ENCODE assay signal across 21 mouse cellular contexts in the genomic region with DNA sequence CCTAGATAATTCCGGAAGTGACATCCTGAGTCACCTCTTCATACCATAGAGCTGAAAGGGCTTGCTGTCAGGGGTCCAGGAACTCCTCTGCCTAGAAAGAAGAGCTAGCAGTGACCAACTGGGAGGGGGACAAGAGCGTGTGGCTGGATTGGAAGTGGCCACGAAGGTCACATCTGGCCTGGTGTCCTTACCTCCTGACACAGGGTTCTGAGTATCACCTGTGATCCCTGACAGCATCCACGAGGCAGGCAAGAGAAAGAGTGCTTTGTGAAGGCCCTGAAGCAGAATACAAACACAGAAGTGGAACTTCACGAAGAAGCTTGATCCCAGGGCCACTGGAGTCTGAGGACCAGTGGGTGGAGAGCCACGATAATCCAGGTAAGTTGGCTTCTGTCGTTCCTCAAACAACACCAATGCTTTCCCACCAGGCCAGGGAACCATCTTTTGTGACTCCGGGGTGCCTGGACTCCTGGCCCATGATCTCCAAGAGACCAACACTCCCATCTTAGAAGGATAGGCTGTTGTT. TPM values are rescaled to one million over a fixed set of nuclear protein-coding genes. Genes with fewer than 3 reads are reported as not detected.
DNase-seq lines count a peak whose midpoint lies in the region; TF ChIP-seq lines count a peak whose summit lies in the region.
"Not testable (repeated sequence)": the region's sequence is repeated elsewhere in the genome, so short reads cannot be mapped to it uniquely, and the experiment has no call there.
"Had no signal": no experiment of that assay in that cellular context is flagged by ENCODE, and none has a peak within 500 bp of the region (broad histone marks: within the 10 kb centered on the region; RNA-seq: fewer than 3 reads in every experiment).

A gene (plus strand): TSS at position 51 of the 526 bp plus-strand sequence.

- not testable (repeated sequence) for H3K9ac ChIP-seq in CH12.LX (ENCODE audit: insufficient read depth, low read depth)

- dilution Hi-C loops in CH12.LX (cut with MboI; ENCODE audit: extremely low pct_ligation_motif_present, extremely low pct_unique_long_range_greater_than_20kb, low sequenced_read_pairs), result not testable (repeated sequence)

- not testable (repeated sequence) for H3K4me1 ChIP-seq in CH12.LX (ENCODE audit: control insufficient read depth in 1 of 2, insufficient read depth in 2 of 2); testis, adult 2 months (ENCODE audit: control insufficient read depth, insufficient read depth, low read length)

- peak within 1 kb of the TSS in 2 of 3 experiments; percentile 35 to 64 for H3K4me3 ChIP-seq in CH12.LX (replicated peaks in 1 of 3; ENCODE audit: low read depth in 2 of 3, low read length in 2 of 3, poor library complexity in 1 of 3)
- peak within 1 kb of the TSS; percentile 73 for H3K4me3 ChIP-seq in testis, adult 2 months (ENCODE audit: control insufficient read depth, low read depth, low read length)

- not testable (repeated sequence) for TF ChIP-seq CTCF in CH12.LX (conservative IDR thresholded peaks at IDR 0.05 in 1 of 2, IDR thresholded peaks at IDR 0.05 in 1 of 2; ENCODE audit: low read depth in 2 of 2, low read length in 2 of 2); testis, adult 2 months (IDR thresholded peaks at IDR 0.05; ENCODE audit: control insufficient read depth, insufficient read depth, insufficient replicate concordance, low read depth, low read length)

- H3K36me3 ChIP-seq in CH12.LX (replicated peaks in 1 of 2; ENCODE audit: control insufficient read depth in 1 of 2, insufficient read depth in 1 of 2, low read length in 1 of 2); testis, adult 2 months (ENCODE audit: control insufficient read depth, insufficient read depth, low read length): not testable (repeated sequence)

- TF ChIP-seq EP300 in CH12.LX (IDR thresholded peaks at IDR 0.05; ENCODE audit: low read length), result not testable (repeated sequence)

- not testable (repeated sequence) for TF ChIP-seq RAD21 in CH12.LX (IDR thresholded peaks at IDR 0.05; ENCODE audit: low read depth, low read length)

- not testable (repeated sequence) for TF ChIP-seq POLR2A in CH12.LX (IDR thresholded peaks at IDR 0.05; ENCODE audit: low read depth, low read length); testis, adult 2 months (IDR thresholded peaks at IDR 0.05; ENCODE audit: control insufficient read depth, low read depth, low read length)

- H3K27me3 ChIP-seq in CH12.LX (replicated peaks); testis, adult 2 months (ENCODE audit: control insufficient read depth, insufficient read depth, low read length): not testable (repeated sequence)

- not testable (repeated sequence) for DNase-seq in CH12.LX (ENCODE audit: extremely low read depth)
- DNase-seq in cerebellum, postnatal 4 days (ENCODE audit: low spot score in 2 of 2), result peak; percentile 32 to 61
- DNase-seq in gastrocnemius, postnatal 25 days, result peak; percentile 34
- DNase-seq in kidney, adult 11 months, result peak; percentile 31
- DNase-seq in lung, postnatal 10 days, result peak; percentile 26
- DNase-seq in urinary bladder, postnatal 10 days (ENCODE audit: low spot score), result peak; percentile 47

- in situ Hi-C loops in CH12.LX (cut with MboI; ENCODE audit: low pct_ligation_motif_present, low pct_unique_long_range_greater_than_20kb, low sequenced_read_pairs), result not testable (repeated sequence)

- H3K79me2 ChIP-seq in CH12.LX (replicated peaks; ENCODE audit: control insufficient read depth, extremely low read depth, insufficient read depth, poor library complexity, severe bottlenecking), result not testable (repeated sequence)

- not testable (repeated sequence) for H3K4me2 ChIP-seq in CH12.LX (ENCODE audit: insufficient read depth, low read depth, poor library complexity, severe bottlenecking)

- not testable (repeated sequence) for H3K27ac ChIP-seq in CH12.LX (ENCODE audit: insufficient read depth, low read depth); testis, adult 2 months (ENCODE audit: control insufficient read depth, insufficient read depth, low read depth, low read length)

- H3K9me3 ChIP-seq in CH12.LX (replicated peaks; ENCODE audit: low read length), result peaks cover 10% of the 10 kb centered on the region

RNA-seq across cellular contexts. Expression of the gene that starts here (rescaled TPM):
- total RNA-seq in CH12.LX (2012; rRNA removed) (4.5 and 7.7 TPM in 2 replicates), CH12.LX (2014; rRNA removed) (9.9 and 12.8 TPM in 2 replicates)
- 4.3 and 4.6 TPM in 2 replicates for polyA plus RNA-seq in CH12.LX (2012; ENCODE audit: insufficient read length, low read depth)
- total RNA-seq in gastrocnemius, postnatal 25 days (2021), result not detected
- polyA plus RNA-seq in testis, adult 2 months (2012; rRNA removed), result 4.6 and 5.0 TPM in 2 replicates
- total RNA-seq: adrenal gland, postnatal 10 days; gastrocnemius, postnatal 10 days; hematopoietic stem cell, adult 5-6 weeks; megakaryocyte, adult 5-6 weeks; neutrophil, adult 5-6 weeks had no signal
- polyA plus RNA-seq: embryonic facial prominence, embryonic 14.5 days; forebrain, embryonic 14.5 days; heart, embryonic 16.5 days; hindbrain, embryonic 15.5 days; intestine, embryonic 14.5 days; limb, embryonic 13.5 days; liver, embryonic 12.5 days; midbrain, embryonic 12.5 days; small intestine, adult 2 months had no signal

Comparison
In these comparisons a context has a peak if more than half of its experiments do, and no peak if none do; other contexts are left out.
1. RNA of the gene that starts here (total RNA-seq): 4.5 to 12.8 TPM in CH12.LX; not detected in gastrocnemius, postnatal 25 days; every median in the first group is over 4 times any median in the second.
2. Peak in DNase-seq in gastrocnemius, postnatal 25 days; RNA of the gene not detected or under 1 TPM.